17 mouse cellular contexts compared by ENCODE assay signal in genomic region chr12:77517691-77518090, GRCm38 (mm10).
DNase-seq lines count a peak whose midpoint lies in the region; ATAC-seq lines count a peak whose summit lies in the region.
"Had no signal": no experiment of that assay in that cellular context is flagged by ENCODE, and none has a peak within 500 bp of the region (broad histone marks: within the 10 kb centered on the region; RNA-seq: fewer than 3 reads in every experiment).

No protein-coding gene starts in this region.

- DNase-seq in kidney, adult 11 months: peak; percentile 0
- no peak for DNase-seq in kidney, adult 9 months
- DNase-seq in testis, postnatal 10 days (ENCODE audit: low spot score): peak; percentile 28
- no peak for DNase-seq in testis, postnatal 14 days (ENCODE audit: low spot score)
- DNase-seq in limb, embryonic 11.5 days (ENCODE audit: low spot score): peak; percentile 25
- DNase-seq in left cerebral cortex, adult 18-20 months (ENCODE audit: low spot score in 2 of 2): no peak
- DNase-seq in urinary bladder, postnatal 14 days (ENCODE audit: low spot score): no peak
- DNase-seq: adrenal gland, postnatal 10 days; cerebellum, adult 11-12 months; cerebellum, adult 9-10 months; gastrocnemius, postnatal 10 days; heart, adult 18-20 months; heart, postnatal 10 days; heart, postnatal 4 days had no signal

- no peak overlapping the region; the same call in 1 of the 2 replicates for H3K27ac ChIP-seq in limb, embryonic 11.5 days (replicated peaks; ENCODE audit: low read depth, low read length)
- H3K27ac ChIP-seq: forebrain, embryonic 15.5 days; heart, embryonic 10.5 days; hindbrain, embryonic 13.5 days had no signal

- no peak overlapping the region for H3K4me3 ChIP-seq in limb, embryonic 11.5 days (ENCODE audit: low read depth, low read length)
- H3K4me3 ChIP-seq: forebrain, embryonic 15.5 days; heart, embryonic 10.5 days; hindbrain, embryonic 13.5 days had no signal

- no peaks in the 10 kb centered on the region for H3K4me1 ChIP-seq in limb, embryonic 11.5 days (ENCODE audit: control insufficient read depth, insufficient read depth, low read length)
- H3K4me1 ChIP-seq: forebrain, embryonic 15.5 days; heart, embryonic 10.5 days; hindbrain, embryonic 13.5 days had no signal

- H3K4me2 ChIP-seq in limb, embryonic 11.5 days (ENCODE audit: low read depth, severe bottlenecking): no peak overlapping the region
- H3K4me2 ChIP-seq: forebrain, embryonic 15.5 days; hindbrain, embryonic 13.5 days had no signal

- WGBS in limb, embryonic 11.5 days: 71% methylated on average over 12 of the region's 12 CpGs

- H3K27me3 ChIP-seq in limb, embryonic 11.5 days (ENCODE audit: control insufficient read depth, insufficient read depth, low read length): no peaks in the 10 kb centered on the region
- H3K27me3 ChIP-seq: forebrain, embryonic 15.5 days; hindbrain, embryonic 13.5 days had no signal

- H3K36me3 ChIP-seq in limb, embryonic 11.5 days (ENCODE audit: control insufficient read depth, insufficient read depth, low read length): no peaks in the 10 kb centered on the region
- H3K36me3 ChIP-seq: forebrain, embryonic 15.5 days; heart, embryonic 10.5 days; hindbrain, embryonic 13.5 days had no signal

- H3K9ac ChIP-seq in limb, embryonic 11.5 days (ENCODE audit: low read length): no peak overlapping the region
- H3K9ac ChIP-seq: forebrain, embryonic 15.5 days; hindbrain, embryonic 13.5 days had no signal

- H3K9me3 ChIP-seq in limb, embryonic 11.5 days (ENCODE audit: control insufficient read depth, low read length): no peaks in the 10 kb centered on the region
- H3K9me3 ChIP-seq: forebrain, embryonic 15.5 days; heart, embryonic 10.5 days; hindbrain, embryonic 13.5 days had no signal

- ATAC-seq in limb, embryonic 11.5 days (ENCODE audit: insufficient number of reproducible peaks, low FRiP score, low TSS enrichment, low read depth): no peak
- ATAC-seq: forebrain, embryonic 15.5 days had no signal

Comparison
In these comparisons a context has a peak if more than half of its experiments do, and no peak if none do; other contexts are left out.
1. DNase-seq: peak in kidney, adult 11 months (single experiment), testis, postnatal 10 days (single experiment) and limb, embryonic 11.5 days (single experiment); none in kidney, adult 9 months (single experiment), testis, postnatal 14 days (single experiment), left cerebral cortex, adult 18-20 months (0 of 2) and urinary bladder, postnatal 14 days (single experiment).